Mouse (Mus musculus) kidney, adult 2 months (tissue): ENCODE measurements around the gene Zfp92.

Experiments used
- CTCF ChIP-seq: fragments of 200-500 bp; conservative IDR thresholded peaks from 2 replicates; pipeline ENCODE4 v1.5.1; 2011; ENCODE audit warnings: low read depth, mild to moderate bottlenecking, control low read depth, low read length, moderate library complexity, mixed read lengths; ENCODE audit not compliant: insufficient read depth, insufficient read length
- POLR2A ChIP-seq: fragments of 200-500 bp; IDR thresholded peaks from one replicate; pipeline ENCODE4 v1.6.1; 2011; ENCODE audit warnings: low read depth, low read length, control low read depth

DNA sequence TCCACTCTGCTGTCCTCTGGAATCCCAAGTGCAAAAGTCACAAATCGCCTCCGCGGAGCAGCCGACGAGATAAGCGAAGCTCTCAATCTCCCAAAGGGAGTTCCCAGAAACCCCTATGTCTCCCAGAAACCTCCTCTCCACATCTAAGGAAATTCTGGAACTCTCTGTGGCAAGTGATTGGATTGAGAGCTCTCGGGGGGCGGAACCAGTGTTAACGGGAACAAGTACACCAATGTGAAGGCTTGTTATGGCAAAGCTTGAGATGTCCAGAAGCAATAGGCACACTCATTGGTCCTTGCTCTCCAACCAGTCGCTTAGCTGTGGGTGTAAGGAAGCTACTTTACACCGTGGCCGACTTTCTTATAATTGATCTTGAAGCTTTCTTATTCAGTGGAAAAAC lies 9.3 kb upstream of the Zfp92 start:
- TF ChIP-seq POLR2A (no peak), CTCF (no peak)
